ENCODE assay signal across 13 mouse cellular contexts in genomic region chr10:75994531-75995210, GRCm38 (mm10). TPM values are rescaled to one million over a fixed set of nuclear protein-coding genes. Genes with fewer than 3 reads are reported as not detected.
A peak's percentile ranks its signal among the peaks of the same experiment; 100 is the strongest.
DNase-seq lines count a peak whose midpoint lies in the region; ATAC-seq and TF ChIP-seq lines count a peak whose summit lies in the region.
"Not testable (repeated sequence)": the region's sequence is repeated elsewhere in the genome, so short reads cannot be mapped to it uniquely, and the experiment has no call there.
"Had no signal": no experiment of that assay in that cellular context is flagged by ENCODE, and none has a peak within 500 bp of the region (broad histone marks: within the 10 kb centered on the region; RNA-seq: fewer than 3 reads in every experiment).

No protein-coding gene starts in this region.

- not testable (repeated sequence) for H3K4me2 ChIP-seq in forebrain, embryonic 14.5 days (ENCODE audit: low read length)

- peak; percentile 77 for DNase-seq in brain, embryonic 14.5 days (ENCODE audit: low read depth)
- DNase-seq in cerebellum, adult 18-20 months, result peak; percentile 47 to 66
- peak; percentile 73 for DNase-seq in cerebellum, adult 9-11 months
- peak; percentile 61 for DNase-seq in forebrain, embryonic 14.5 days (ENCODE audit: low spot score)
- DNase-seq in layer of hippocampus, adult 9-11 months, result peak; percentile 24

- TF ChIP-seq CTCF in brain, embryonic 14.5 days (IDR thresholded peaks at IDR 0.05; ENCODE audit: borderline replicate concordance, extremely low read depth, insufficient read depth, insufficient read length), result not testable (repeated sequence)

- not testable (repeated sequence) for H3K36me3 ChIP-seq in forebrain, embryonic 14.5 days (ENCODE audit: control insufficient read depth, insufficient read depth, low read length)

- H3K4me1 ChIP-seq in forebrain, embryonic 14.5 days (ENCODE audit: control insufficient read depth, insufficient read depth, low read length), result not testable (repeated sequence)

- not testable (repeated sequence) for TF ChIP-seq POLR2A in brain, embryonic 14.5 days (IDR thresholded peaks at IDR 0.05; ENCODE audit: borderline replicate concordance, extremely low read depth, insufficient read depth, insufficient read length, poor library complexity, severe bottlenecking)

- not testable (repeated sequence) for H3K9me3 ChIP-seq in forebrain, embryonic 14.5 days (replicated peaks; ENCODE audit: control insufficient read depth, low read length)

- 63% methylated on average over 12 of the region's 13 CpGs for WGBS in forebrain, embryonic 14.5 days

- peak overlapping the region; percentile 53; the same call in 1 of the 2 replicates for H3K27ac ChIP-seq in forebrain, embryonic 14.5 days (ENCODE audit: low read depth, low read length)

- H3K27me3 ChIP-seq in forebrain, embryonic 14.5 days (replicated peaks; ENCODE audit: control insufficient read depth, insufficient read depth, low read length), result not testable (repeated sequence)

- not testable (repeated sequence) for H3K9ac ChIP-seq in forebrain, embryonic 14.5 days (ENCODE audit: low read length)

- H3K4me3 ChIP-seq in forebrain, embryonic 14.5 days (ENCODE audit: low read depth, low read length), result not testable (repeated sequence)

- peak; percentile 84 for ATAC-seq in forebrain, embryonic 14.5 days
- peak; percentile 34; the same call in 1 of the 2 replicates for ATAC-seq in frontal cortex, adult (ENCODE audit: low TSS enrichment)

RNA-seq across cellular contexts. Expression of gene Zfp280b, which starts 37.8 kb away (rescaled TPM):
- 10.8 and 12.3 TPM in 2 replicates for polyA plus RNA-seq in brain, embryonic 14.5 days (2012; rRNA removed)
- 11.7 and 12.2 TPM in 2 replicates for polyA plus RNA-seq in forebrain, embryonic 14.5 days (2014; fragmentation: Nextera tagmentation; extraction: Ambion mirVana)

RNA-seq across cellular contexts. Expression of gene Gm5134, which starts 40.4 kb away (rescaled TPM):
- 0.05 TPM in 2 replicates for polyA plus RNA-seq in brain, embryonic 14.5 days (2012; rRNA removed)
- not detected in 2 replicates for polyA plus RNA-seq in forebrain, embryonic 14.5 days (2014; fragmentation: Nextera tagmentation; extraction: Ambion mirVana)
- polyA plus RNA-seq: embryonic facial prominence, embryonic 13.5 days; forebrain, embryonic 12.5 days; heart, embryonic 13.5 days; heart, postnatal 0 days; hindbrain, embryonic 15.5 days; intestine, embryonic 16.5 days had no signal

RNA-seq across cellular contexts. Expression of gene Vpreb3, which starts 51.8 kb away (rescaled TPM):
- 0.16 TPM in 1 of 2 replicates, not detected in the other for polyA plus RNA-seq in brain, embryonic 14.5 days (2012; rRNA removed)
- polyA plus RNA-seq in forebrain, embryonic 14.5 days (2014; fragmentation: Nextera tagmentation; extraction: Ambion mirVana), result 0.63 TPM in 1 of 2 replicates, not detected in the other
- polyA plus RNA-seq: forebrain, embryonic 12.5 days; hindbrain, embryonic 11.5 days had no signal

RNA-seq across cellular contexts. Expression of gene Gm867, which starts 54.2 kb away (rescaled TPM):
- 0.71 and 1.4 TPM in 2 replicates for polyA plus RNA-seq in brain, embryonic 14.5 days (2012; rRNA removed)
- not detected in 2 replicates for polyA plus RNA-seq in forebrain, embryonic 14.5 days (2014; fragmentation: Nextera tagmentation; extraction: Ambion mirVana)
- polyA plus RNA-seq: embryonic facial prominence, embryonic 13.5 days had no signal

RNA-seq across cellular contexts. Expression of gene Mmp11, which starts 58.4 kb away (rescaled TPM):
- polyA plus RNA-seq in brain, embryonic 14.5 days (2012; rRNA removed), result 28.8 and 38.5 TPM in 2 replicates
- polyA plus RNA-seq in forebrain, embryonic 14.5 days (2014; fragmentation: Nextera tagmentation; extraction: Ambion mirVana), result 19.4 and 25.1 TPM in 2 replicates

Comparison
In these comparisons a context has a peak if more than half of its experiments do, and no peak if none do; other contexts are left out.
1. DNase-seq: peak in every context shown above with its lines; median percentile 77 in brain, embryonic 14.5 days; 73 in cerebellum, adult 9-11 months; 61 in forebrain, embryonic 14.5 days; 56 in cerebellum, adult 18-20 months; 24 in layer of hippocampus, adult 9-11 months.